Mouse (Mus musculus): Measurements from ENCODE around the gene Krt81.

Krt81 gene

GRCm38 (mm10) chr15:101463651-101464050, at the start of gene Krt81:
Gene Krt81 (minus strand): TSS chr15:101463751.
- DNase-seq (ENCODE audit: low spot score): no peak

GRCm38 (mm10) chr15:101508247-101508646, 44.7 kb upstream of the Krt81 start:
- DNase-seq (ENCODE audit: low spot score): no peak

- DNase-seq (ENCODE audit: low spot score): no peak
These were observed 43.6 kb upstream of the Krt81 start for GRCm38 (mm10) chr15:101506896-101507758.

GRCm38 (mm10) chr15:101497181-101497580, 33.6 kb upstream of the Krt81 start:
- no peak for DNase-seq (ENCODE audit: low spot score)

- DNase-seq (ENCODE audit: low spot score): no peak
These were observed 31.7 kb upstream of the Krt81 start for GRCm38 (mm10) chr15:101495266-101495665.

- no peak for DNase-seq (ENCODE audit: low spot score)
These were observed 30.7 kb upstream of the Krt81 start for GRCm38 (mm10) chr15:101494203-101494602.

GRCm38 (mm10) chr15:101493713-101494112, 30.2 kb upstream of the Krt81 start:
- no peak for DNase-seq (ENCODE audit: low spot score)

GRCm38 (mm10) chr15:101492718-101493117, 29.2 kb upstream of the Krt81 start:
- DNase-seq (ENCODE audit: low spot score): no peak

- no peak for DNase-seq (ENCODE audit: low spot score)
These were observed 27.9 kb upstream of the Krt81 start, which contains the start of gene Krt83 for GRCm38 (mm10) chr15:101491431-101491830. Gene Krt83 (minus strand): TSS chr15:101491512.

- DNase-seq (ENCODE audit: low spot score): no peak
These were observed 22.5 kb upstream of the Krt81 start for GRCm38 (mm10) chr15:101485911-101486635.

GRCm38 (mm10) chr15:101484939-101485338, 21.4 kb upstream of the Krt81 start:
- no peak for DNase-seq (ENCODE audit: low spot score)

- no peak for DNase-seq (ENCODE audit: low spot score)
These were observed 20.1 kb upstream of the Krt81 start for GRCm38 (mm10) chr15:101483646-101484045.

GRCm38 (mm10) chr15:101482056-101482455, 18.5 kb upstream of the Krt81 start:
- no peak for DNase-seq (ENCODE audit: low spot score)

GRCm38 (mm10) chr15:101479666-101480060, 16.1 kb upstream of the Krt81 start:
- DNase-seq (ENCODE audit: low spot score): no peak

GRCm38 (mm10) chr15:101479007-101479665, 15.6 kb upstream of the Krt81 start:
- no peak for DNase-seq (ENCODE audit: low spot score)

- DNase-seq (ENCODE audit: low spot score): no peak
These were observed 9.5 kb upstream of the Krt81 start, which contains the start of gene Krt86 for GRCm38 (mm10) chr15:101472952-101473528. Gene Krt86 (plus strand): TSS chr15:101473478.

GRCm38 (mm10) chr15:101469093-101469492, 5.5 kb upstream of the Krt81 start:
- no peak for DNase-seq (ENCODE audit: low spot score)

GRCm38 (mm10) chr15:101459283-101459682, 4.3 kb downstream of the Krt81 start:
- no peak for DNase-seq (ENCODE audit: low spot score)

- no peak for DNase-seq (ENCODE audit: low spot score)
These were observed 5.1 kb downstream of the Krt81 start for GRCm38 (mm10) chr15:101458361-101458930.

GRCm38 (mm10) chr15:101455891-101456290, 7.7 kb downstream of the Krt81 start:
- DNase-seq (ENCODE audit: low spot score): no peak

GRCm38 (mm10) chr15:101455292-101455691, 8.3 kb downstream of the Krt81 start:
- DNase-seq (ENCODE audit: low spot score): no peak

GRCm38 (mm10) chr15:101454774-101455173, 8.8 kb downstream of the Krt81 start:
- DNase-seq (ENCODE audit: low spot score): no peak
